Comparison of ENCODE assay signal across 7 mouse cellular contexts in genomic region chr8:126565954-126566445, GRCm38 (mm10). TPM values are rescaled to one million over a fixed set of nuclear protein-coding genes. Genes with fewer than 3 reads are reported as not detected.
DNase-seq lines count a peak whose midpoint lies in the region; ATAC-seq and TF ChIP-seq lines count a peak whose summit lies in the region.

No protein-coding gene starts in this region.

- peaks cover 27% of the 10 kb centered on the region for H3K4me1 ChIP-seq in brown adipose tissue, adult 24 weeks (ENCODE audit: control insufficient read depth, insufficient read depth, insufficient read length, low read length)
- H3K4me1 ChIP-seq in limb, embryonic 10.5 days: peaks cover 29% of the 10 kb centered on the region

- peak; percentile 20 for ATAC-seq in Patski

- H3K27me3 ChIP-seq in Patski (no peaks in the 10 kb centered on the region), myocyte (ENCODE audit: control insufficient read depth, insufficient read depth, insufficient read length) (no peaks in the 10 kb centered on the region)
- no peaks in the 10 kb centered on the region for H3K27me3 ChIP-seq in limb, embryonic 10.5 days (ENCODE audit: low read depth, poor library complexity, severe bottlenecking)

- H3K27ac ChIP-seq in brown adipose tissue, adult 24 weeks (replicated peaks; ENCODE audit: low read depth, low read length): peak overlapping the region; percentile 94
- peak overlapping the region; percentile 72 for H3K27ac ChIP-seq in limb, embryonic 10.5 days

- DNase-seq in Patski (ENCODE audit: low read depth, low spot score): peak; percentile 79
- peak; percentile 75 for DNase-seq in heart, adult 8-10 months (ENCODE audit: low spot score)
- no peak for DNase-seq in limb, embryonic 10.5 days (ENCODE audit: low spot score)
- no peak for DNase-seq in left cerebral cortex, adult 9 months (ENCODE audit: low spot score in 2 of 2)
- DNase-seq in cerebellum, postnatal 36 days: no peak

- no peaks in the 10 kb centered on the region for H3K36me3 ChIP-seq in limb, embryonic 10.5 days
- no peaks in the 10 kb centered on the region for H3K36me3 ChIP-seq in myocyte (ENCODE audit: control insufficient read depth, insufficient read depth)

- no peak for TF ChIP-seq CTCF in Patski (IDR thresholded peaks at IDR 0.05)

- TF ChIP-seq POLR2A in myocyte (IDR thresholded peaks at IDR 0.05; ENCODE audit: insufficient read length, low read depth): no peak

- H3K9me3 ChIP-seq in limb, embryonic 10.5 days (replicated peaks): no peaks in the 10 kb centered on the region

- POLR2A ChIA-PET in Patski (lab: Charles Lee): interaction anchor here (0.8 to 3.1 kb wide), 7 partner anchors 11 to 260 kb away, joined by 4 to 19 read pairs (median 8); no protein-coding TSS in a partner anchor

- 65% methylated on average over 6 of the region's 6 CpGs for WGBS in limb, embryonic 10.5 days

- H3K4me2 ChIP-seq in myocyte (ENCODE audit: low read depth): peak overlapping the region; percentile 91

- no peak overlapping the region for H3K4me3 ChIP-seq in brown adipose tissue, adult 24 weeks (ENCODE audit: insufficient read depth, low read depth, low read length)
- no peak overlapping the region for H3K4me3 ChIP-seq in limb, embryonic 10.5 days
- no peak overlapping the region for H3K4me3 ChIP-seq in myocyte

- no peak overlapping the region for H3ac ChIP-seq in myocyte (ENCODE audit: control insufficient read depth, insufficient read length)

- no peaks in the 10 kb centered on the region for H3K79me2 ChIP-seq in myocyte (ENCODE audit: control insufficient read depth, insufficient read depth)

- CTCF ChIA-PET in Patski (lab: Charles Lee): interaction anchor here (0.7 to 2.7 kb wide), 9 partner anchors 15 to 355 kb away, joined by 3 to 16 read pairs (median 4); no protein-coding TSS in a partner anchor

- in situ Hi-C loops in Patski (cut with MboI; ENCODE audit: low pct_unique_long_range_greater_than_20kb): no loop called here

TF ChIP-seq in myocyte, 11 proteins besides CTCF, POLR2A, EP300 and RAD21:
- TF ChIP-seq TCF12 (IDR thresholded peaks at IDR 0.05; ENCODE audit: insufficient read depth, poor library complexity, severe bottlenecking): peak; percentile 19
- TF ChIP-seq CEBPB (IDR thresholded peaks at IDR 0.05; ENCODE audit: insufficient read depth, poor library complexity, severe bottlenecking): 0 out of 2 replicates have a peak, but pooled peaks have one; percentile 3
- peak in 2 of 3 experiments; percentile 21 to 64 for TF ChIP-seq MYOG (IDR thresholded peaks at IDR 0.05; ENCODE audit: control insufficient read depth in 1 of 3, insufficient read depth in 1 of 3, insufficient read length in 2 of 3, low read depth in 2 of 3)
- TF ChIP-seq REST (IDR thresholded peaks at IDR 0.05; ENCODE audit: insufficient read depth, insufficient read length): no peak
- no peak for TF ChIP-seq TCF3 (IDR thresholded peaks at IDR 0.05; ENCODE audit: insufficient read length, low read depth)
- TF ChIP-seq MYOD1 (IDR thresholded peaks at IDR 0.05; ENCODE audit: control insufficient read depth in 1 of 3, insufficient read length in 2 of 3, low read depth in 2 of 3): peak in 1 of 3 experiments; percentile 52

RNA-seq across cellular contexts. Expression of gene Irf2bp2, which starts 27.8 kb away (rescaled TPM):
- polyA plus RNA-seq in Patski (2021) (61.2 TPM), myocyte (2012; fragmentation: generic; extraction: Trizol) (16.8 TPM)
- 12.0 and 24.3 TPM in 2 replicates for polyA plus RNA-seq in brown adipose tissue, adult 24 weeks (2012; ENCODE audit: insufficient read depth, insufficient read length, missing spikeins)
- total RNA-seq in heart, adult 8-10 months (2022): 10 to 100 TPM; 41.8 to 60.9 (median 50.3) TPM
- 4.2 and 4.5 TPM in 2 replicates for polyA plus RNA-seq in limb, embryonic 10.5 days (2016; fragmentation: Nextera tagmentation; extraction: Ambion mirVana)

Comparison
In these comparisons a context has a peak if more than half of its experiments do, and no peak if none do; other contexts are left out.
1. DNase-seq: peak in Patski (single experiment) and heart, adult 8-10 months (single experiment); none in limb, embryonic 10.5 days (single experiment), left cerebral cortex, adult 9 months (0 of 2) and cerebellum, postnatal 36 days (0 of 2).